Comparison of ENCODE assay signal across 21 mouse cellular contexts in genomic region chr6:48435111-48435510, GRCm38 (mm10). TPM values are rescaled to one million over a fixed set of nuclear protein-coding genes. Genes with fewer than 3 reads are reported as not detected.
DNase-seq lines count a peak whose midpoint lies in the region; ATAC-seq and TF ChIP-seq lines count a peak whose summit lies in the region.
"Had no signal": no experiment of that assay in that cellular context is flagged by ENCODE, and none has a peak within 500 bp of the region (broad histone marks: within the 10 kb centered on the region; RNA-seq: fewer than 3 reads in every experiment).

No protein-coding gene starts in this region.

- no peak for TF ChIP-seq CTCF in lung, postnatal 0 days (IDR thresholded peaks at IDR 0.05)

- H3K4me1 ChIP-seq in embryonic facial prominence, embryonic 13.5 days, result peaks cover 52% of the 10 kb centered on the region
- H3K4me1 ChIP-seq in embryonic facial prominence, embryonic 10.5 days, result peaks cover 45% of the 10 kb centered on the region
- peaks cover 6% of the 10 kb centered on the region; the same call in 1 of the 2 replicates for H3K4me1 ChIP-seq in lung, postnatal 0 days (ENCODE audit: insufficient read depth, low read depth, low read length)

- H3K36me3 ChIP-seq in embryonic facial prominence, embryonic 13.5 days, result peaks cover 42% of the 10 kb centered on the region
- H3K36me3 ChIP-seq in embryonic facial prominence, embryonic 10.5 days (replicated peaks), result peaks cover 36% of the 10 kb centered on the region
- peaks cover 15% of the 10 kb centered on the region for H3K36me3 ChIP-seq in lung, postnatal 0 days (ENCODE audit: insufficient read depth, low read length)

- no peak for DNase-seq in embryonic facial prominence, embryonic 10.5 days (ENCODE audit: low spot score)
- DNase-seq in lung, postnatal 0 days (ENCODE audit: low spot score), result no peak
- DNase-seq in lung, postnatal 14 days, result no peak
- peak; percentile 79 to 90 for DNase-seq in kidney, postnatal 25 days
- DNase-seq in cerebellum, adult 11 months, result no peak
- no peak for DNase-seq in thymus, postnatal 36 days
- DNase-seq in cerebellum, postnatal 36 days, result no peak
- DNase-seq: adrenal gland, postnatal 14 days; cerebellum, adult 9-11 months; layer of hippocampus, postnatal 36 days had no signal

- peaks cover 24% of the 10 kb centered on the region for H3K27me3 ChIP-seq in embryonic facial prominence, embryonic 13.5 days
- H3K27me3 ChIP-seq in embryonic facial prominence, embryonic 10.5 days (replicated peaks; ENCODE audit: low read depth, poor library complexity, severe bottlenecking), result peaks cover 46% of the 10 kb centered on the region
- H3K27me3 ChIP-seq in lung, postnatal 0 days (replicated peaks; ENCODE audit: insufficient read depth, low read length), result no peaks in the 10 kb centered on the region

- no peaks in the 10 kb centered on the region for H3K9me3 ChIP-seq in embryonic facial prominence, embryonic 13.5 days
- no peaks in the 10 kb centered on the region for H3K9me3 ChIP-seq in embryonic facial prominence, embryonic 10.5 days
- no peaks in the 10 kb centered on the region for H3K9me3 ChIP-seq in lung, postnatal 0 days (ENCODE audit: low read length)
- H3K9me3 ChIP-seq: forebrain, embryonic 15.5 days; heart, embryonic 10.5 days; hindbrain, embryonic 10.5 days; midbrain, embryonic 10.5 days; neural tube, embryonic 13.5 days had no signal

- no peak overlapping the region for H3K4me3 ChIP-seq in embryonic facial prominence, embryonic 13.5 days
- no peak overlapping the region for H3K4me3 ChIP-seq in embryonic facial prominence, embryonic 10.5 days
- H3K4me3 ChIP-seq in lung, postnatal 0 days (ENCODE audit: low read depth, low read length), result no peak overlapping the region
- H3K4me3 ChIP-seq: forebrain, embryonic 15.5 days; heart, embryonic 10.5 days; hindbrain, embryonic 10.5 days; midbrain, embryonic 10.5 days; myocyte; neural tube, embryonic 13.5 days had no signal

- peak overlapping the region; percentile 34; the same call in 1 of the 2 replicates for H3K27ac ChIP-seq in embryonic facial prominence, embryonic 13.5 days
- no peak overlapping the region for H3K27ac ChIP-seq in embryonic facial prominence, embryonic 10.5 days (replicated peaks)
- 0 out of 2 replicates have a peak overlapping the region, but pooled peaks have one; percentile 5 for H3K27ac ChIP-seq in lung, postnatal 0 days (ENCODE audit: low read length)
- H3K27ac ChIP-seq: forebrain, embryonic 15.5 days; heart, embryonic 10.5 days; hindbrain, embryonic 10.5 days; hindbrain, postnatal 0 days; liver, embryonic 14.5 days; midbrain, embryonic 10.5 days; neural tube, embryonic 13.5 days had no signal

- no peak for TF ChIP-seq EP300 in lung, postnatal 0 days (IDR thresholded peaks at IDR 0.05)

- WGBS in embryonic facial prominence, embryonic 13.5 days, result 59% methylated on average over 5 of the region's 5 CpGs
- WGBS in embryonic facial prominence, embryonic 10.5 days, result 61% methylated on average over 5 of the region's 5 CpGs
- 36% methylated on average over 5 of the region's 5 CpGs for WGBS in lung, postnatal 0 days

- no peak overlapping the region for H3K4me2 ChIP-seq in embryonic facial prominence, embryonic 13.5 days
- H3K4me2 ChIP-seq in lung, postnatal 0 days (replicated peaks; ENCODE audit: low read depth, low read length), result no peak overlapping the region
- H3K4me2 ChIP-seq: forebrain, embryonic 15.5 days; neural tube, embryonic 13.5 days had no signal

- no peak for ATAC-seq in embryonic facial prominence, embryonic 13.5 days (ENCODE audit: insufficient number of reproducible peaks, insufficient read depth, low FRiP score, low TSS enrichment, low read depth)
- ATAC-seq in lung, postnatal 0 days, result peak; percentile 8; the same call in 1 of the 2 replicates
- ATAC-seq: forebrain, embryonic 15.5 days; hindbrain, postnatal 0 days; intestine, embryonic 16.5 days; midbrain, embryonic 16.5 days had no signal

- no peak overlapping the region; the same call in 1 of the 2 replicates for H3K9ac ChIP-seq in embryonic facial prominence, embryonic 13.5 days
- no peak overlapping the region for H3K9ac ChIP-seq in lung, postnatal 0 days (replicated peaks; ENCODE audit: low read depth)
- H3K9ac ChIP-seq: forebrain, embryonic 15.5 days; liver, embryonic 14.5 days; neural tube, embryonic 13.5 days had no signal

RNA-seq across cellular contexts. Expression of gene Zfp467, which starts 10.5 kb away (rescaled TPM):
- polyA plus RNA-seq in embryonic facial prominence, embryonic 13.5 days (2015; fragmentation: Nextera tagmentation; extraction: Ambion mirVana), result 30.2 and 31.6 TPM in 2 replicates
- polyA plus RNA-seq in embryonic facial prominence, embryonic 10.5 days (2016; fragmentation: Nextera tagmentation; extraction: Ambion mirVana), result 12.8 and 16.8 TPM in 2 replicates
- polyA plus RNA-seq in lung, postnatal 0 days (2015; fragmentation: Nextera tagmentation; extraction: Ambion mirVana), result 31.5 and 34.6 TPM in 2 replicates

RNA-seq across cellular contexts. Expression of gene Sspo, which starts 12.9 kb away (rescaled TPM):
- 0.25 and 0.46 TPM in 2 replicates for polyA plus RNA-seq in embryonic facial prominence, embryonic 13.5 days (2015; fragmentation: Nextera tagmentation; extraction: Ambion mirVana)
- 0.71 and 1.2 TPM in 2 replicates for polyA plus RNA-seq in embryonic facial prominence, embryonic 10.5 days (2016; fragmentation: Nextera tagmentation; extraction: Ambion mirVana)
- 0.31 and 0.64 TPM in 2 replicates for polyA plus RNA-seq in lung, postnatal 0 days (2015; fragmentation: Nextera tagmentation; extraction: Ambion mirVana)

RNA-seq across cellular contexts. Expression of gene Krba1, which starts 39.7 kb away (rescaled TPM):
- polyA plus RNA-seq in embryonic facial prominence, embryonic 13.5 days (2015; fragmentation: Nextera tagmentation; extraction: Ambion mirVana), result 25.8 and 28.0 TPM in 2 replicates
- polyA plus RNA-seq in embryonic facial prominence, embryonic 10.5 days (2016; fragmentation: Nextera tagmentation; extraction: Ambion mirVana), result 25.4 and 26.5 TPM in 2 replicates
- polyA plus RNA-seq in lung, postnatal 0 days (2015; fragmentation: Nextera tagmentation; extraction: Ambion mirVana), result 7.6 and 8.4 TPM in 2 replicates

Comparison
In these comparisons a context has a peak if more than half of its experiments do, and no peak if none do; other contexts are left out.
1. DNase-seq: peak in kidney, postnatal 25 days (2 of 2); none in embryonic facial prominence, embryonic 10.5 days (single experiment), lung, postnatal 0 days (single experiment), lung, postnatal 14 days (single experiment), cerebellum, adult 11 months (single experiment), thymus, postnatal 36 days (0 of 2) and cerebellum, postnatal 36 days (0 of 2).